Mouse (Mus musculus): Measurements from ENCODE around the gene Nkain1. TPM values are rescaled to one million over a fixed set of nuclear protein-coding genes. Genes with fewer than 3 reads are reported as not detected.

The Nkain1 gene
- polyA plus RNA-seq, 1 experiment: 13.1 TPM

DNA sequence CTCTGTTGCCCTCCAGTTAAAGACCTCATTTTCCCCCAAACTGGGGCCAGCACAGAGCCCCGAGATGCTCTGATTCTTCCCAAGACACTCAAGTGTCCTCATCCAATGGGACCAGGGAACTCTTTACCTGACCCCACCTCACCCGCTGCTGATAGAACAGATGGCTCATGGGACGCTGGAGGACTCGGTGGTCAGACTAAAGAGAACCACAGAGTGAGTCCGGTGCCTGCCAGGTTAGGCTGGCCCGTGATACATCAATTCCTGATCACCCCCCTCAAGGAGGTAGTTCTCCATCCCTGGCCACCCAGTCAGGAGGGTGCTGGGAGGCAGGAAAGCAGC is 992 bp downstream of the Nkain1 start:
- H3K27ac ChIP-seq (ENCODE audit: control insufficient read depth, insufficient read depth, low read depth, low read length): peak overlapping the region; percentile 72
- no peaks in the 10 kb centered on the region for H3K27me3 ChIP-seq (ENCODE audit: control insufficient read depth, insufficient read depth, low read length)
- H3K4me1 ChIP-seq (ENCODE audit: control insufficient read depth, insufficient read depth, low read length): peaks cover 14% of the 10 kb centered on the region
- H3K36me3 ChIP-seq (ENCODE audit: control insufficient read depth, insufficient read depth, low read length): no peaks in the 10 kb centered on the region
- H3K4me3 ChIP-seq (ENCODE audit: control insufficient read depth, low read depth, low read length): peak overlapping the region; percentile 93
- TF ChIP-seq CTCF (IDR thresholded peaks at IDR 0.05; ENCODE audit: control insufficient read depth, insufficient read depth, insufficient replicate concordance, low read depth, low read length): no peak
- no peak for TF ChIP-seq POLR2A (IDR thresholded peaks at IDR 0.05; ENCODE audit: control insufficient read depth, low read depth, low read length)

DNA sequence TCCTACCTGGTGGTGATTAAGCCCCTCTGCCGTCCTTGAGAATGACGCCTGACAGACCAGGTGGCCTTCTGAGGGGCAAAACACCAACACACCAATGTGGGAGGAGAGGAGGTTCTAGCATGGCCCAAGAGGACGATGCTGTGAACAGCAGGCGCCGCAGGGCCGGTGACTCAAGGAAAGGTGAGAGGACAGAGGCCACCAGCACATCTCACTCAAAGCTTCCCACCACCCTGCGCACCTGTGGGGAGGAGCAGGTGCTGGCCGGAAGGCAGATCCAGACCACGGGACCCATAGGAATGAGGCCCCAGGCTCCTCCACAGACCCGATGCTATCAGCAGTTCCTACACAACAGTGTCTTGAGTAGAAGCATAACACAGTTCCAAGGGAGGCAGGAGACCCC is 1.4 kb downstream of the Nkain1 start:
- Histone ChIP-seq H3K36me3 (ENCODE audit: control insufficient read depth, insufficient read depth, low read length) (no peaks in the 10 kb centered on the region), H3K27ac (ENCODE audit: control insufficient read depth, insufficient read depth, low read depth, low read length) (peak overlapping the region; percentile 27; the same call in 1 of the 2 replicates), H3K27me3 (ENCODE audit: control insufficient read depth, insufficient read depth, low read length) (no peaks in the 10 kb centered on the region), H3K4me3 (ENCODE audit: control insufficient read depth, low read depth, low read length) (peak overlapping the region; percentile 93), H3K4me1 (ENCODE audit: control insufficient read depth, insufficient read depth, low read length) (peaks cover 14% of the 10 kb centered on the region)
- TF ChIP-seq CTCF (IDR thresholded peaks at IDR 0.05; ENCODE audit: control insufficient read depth, insufficient read depth, insufficient replicate concordance, low read depth, low read length) (no peak), POLR2A (IDR thresholded peaks at IDR 0.05; ENCODE audit: control insufficient read depth, low read depth, low read length) (no peak)

DNA sequence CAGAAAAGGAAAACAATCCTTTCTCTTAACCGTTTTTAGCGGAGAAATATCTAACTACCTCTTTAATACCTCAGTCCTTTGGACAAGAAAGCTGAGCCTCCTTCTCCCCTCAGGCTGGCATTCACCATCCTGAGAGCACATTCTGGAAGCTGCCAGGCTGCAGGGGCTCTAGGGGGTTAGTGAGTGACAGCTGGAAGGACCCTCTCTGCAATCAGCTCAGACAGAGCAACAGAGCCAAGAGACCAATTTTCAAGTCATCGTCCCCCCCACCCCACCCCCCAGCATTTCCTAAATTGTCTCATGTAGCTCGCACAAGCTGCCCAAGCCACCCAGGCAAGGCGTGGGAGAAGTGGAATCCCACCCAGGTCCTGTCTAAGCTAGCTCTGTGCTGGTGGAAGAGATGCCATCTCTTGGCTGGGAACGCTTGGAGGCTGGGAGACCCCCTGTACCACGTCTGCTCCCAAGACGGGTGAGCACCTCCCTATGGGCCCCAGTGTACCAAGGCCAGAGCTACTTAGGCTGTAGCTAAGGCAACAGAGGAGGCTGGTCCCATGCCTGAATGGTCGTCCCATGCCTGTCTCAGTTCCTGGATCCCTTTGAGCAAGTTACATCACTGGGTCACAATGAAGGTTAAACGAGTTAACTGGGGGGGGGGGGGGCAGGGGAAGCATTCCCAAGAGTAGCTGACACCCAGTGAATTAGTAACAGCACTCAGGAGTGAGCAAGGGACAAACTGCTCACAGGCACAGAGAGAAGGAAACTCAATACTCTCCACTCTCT is 2.8 kb downstream of the Nkain1 start:
- no peaks in the 10 kb centered on the region for H3K27me3 ChIP-seq (ENCODE audit: control insufficient read depth, insufficient read depth, low read length)
- no peaks in the 10 kb centered on the region for H3K36me3 ChIP-seq (ENCODE audit: control insufficient read depth, insufficient read depth, low read length)
- no peak overlapping the region for H3K27ac ChIP-seq (ENCODE audit: control insufficient read depth, insufficient read depth, low read depth, low read length)
- TF ChIP-seq POLR2A (IDR thresholded peaks at IDR 0.05; ENCODE audit: control insufficient read depth, low read depth, low read length) (no peak), CTCF (IDR thresholded peaks at IDR 0.05; ENCODE audit: control insufficient read depth, insufficient read depth, insufficient replicate concordance, low read depth, low read length) (no peak)
- no peak overlapping the region for H3K4me3 ChIP-seq (ENCODE audit: control insufficient read depth, low read depth, low read length)
- peaks cover 14% of the 10 kb centered on the region for H3K4me1 ChIP-seq (ENCODE audit: control insufficient read depth, insufficient read depth, low read length)

DNA sequence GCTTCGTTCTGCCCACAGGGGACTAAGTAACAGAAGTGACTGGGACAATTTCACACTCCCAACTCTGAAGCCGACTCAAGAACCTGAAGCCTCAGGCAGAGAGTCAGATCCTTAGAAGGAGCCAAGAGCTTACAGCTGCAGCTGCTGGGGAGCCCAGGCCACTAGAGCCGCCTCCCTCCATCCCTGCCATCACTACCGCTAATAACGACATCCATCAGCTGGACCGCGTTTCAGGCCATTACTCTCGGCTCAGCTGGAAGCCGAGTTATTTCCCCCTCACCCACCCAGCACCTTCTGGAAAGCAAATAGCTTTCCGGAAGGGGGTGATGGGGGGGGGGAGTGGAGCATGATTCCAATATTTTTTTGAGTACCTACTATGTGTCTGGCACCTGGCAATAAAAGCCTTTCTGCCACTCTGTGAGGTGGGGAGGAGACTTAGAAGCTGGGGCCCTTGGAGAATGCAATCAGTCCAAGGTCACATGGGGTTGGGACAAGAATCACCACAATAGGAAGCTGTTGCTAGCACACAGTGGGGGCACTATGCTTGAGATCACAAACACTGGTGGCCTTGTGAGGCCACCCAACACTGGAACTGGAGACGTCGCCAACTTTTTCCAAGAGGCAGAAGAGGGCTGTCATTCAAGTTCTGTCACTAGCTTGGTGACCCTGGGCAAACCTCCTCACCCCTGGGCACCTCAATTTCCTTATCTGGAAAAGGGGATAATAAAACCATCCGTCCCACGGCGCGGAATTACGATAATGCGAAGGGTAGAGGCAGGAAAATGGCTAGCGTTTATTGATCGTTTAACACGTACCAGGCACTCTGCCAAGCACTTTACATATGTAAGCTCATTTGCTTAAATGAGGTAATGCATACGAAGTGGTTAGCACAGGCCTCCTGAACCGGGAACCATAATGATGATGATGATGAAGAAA is 5.7 kb downstream of the Nkain1 start:
- TF ChIP-seq CTCF (IDR thresholded peaks at IDR 0.05; ENCODE audit: control insufficient read depth, insufficient read depth, insufficient replicate concordance, low read depth, low read length) (no peak), POLR2A (IDR thresholded peaks at IDR 0.05; ENCODE audit: control insufficient read depth, low read depth, low read length) (no peak)
- H3K4me3 ChIP-seq (ENCODE audit: control insufficient read depth, low read depth, low read length): no peak overlapping the region
- H3K27me3 ChIP-seq (ENCODE audit: control insufficient read depth, insufficient read depth, low read length): no peaks in the 10 kb centered on the region
- H3K4me1 ChIP-seq (ENCODE audit: control insufficient read depth, insufficient read depth, low read length): peaks cover 9% of the 10 kb centered on the region
- no peak overlapping the region for H3K27ac ChIP-seq (ENCODE audit: control insufficient read depth, insufficient read depth, low read depth, low read length)
- no peaks in the 10 kb centered on the region for H3K36me3 ChIP-seq (ENCODE audit: control insufficient read depth, insufficient read depth, low read length)

DNA sequence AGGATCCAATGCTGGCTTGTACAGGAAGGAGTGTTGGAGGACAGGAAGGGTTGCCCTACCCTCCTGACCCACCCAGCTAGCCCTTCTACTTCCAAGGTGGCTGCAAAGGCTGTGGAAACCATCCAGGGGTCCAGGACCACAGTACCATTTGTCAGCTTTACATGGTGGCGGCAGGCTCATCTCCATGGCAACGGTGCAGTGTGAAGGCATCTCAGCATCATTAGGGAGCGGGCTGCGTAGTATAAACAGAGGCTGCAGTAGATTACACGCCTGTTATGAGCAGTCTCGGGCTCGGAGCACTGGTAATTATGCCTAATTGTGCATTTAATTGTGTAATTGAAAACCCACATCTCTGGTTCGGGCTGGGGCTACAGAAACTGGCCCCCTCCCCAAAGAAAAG is 10.2 kb downstream of the Nkain1 start:
- no peak overlapping the region for H3K27ac ChIP-seq (ENCODE audit: control insufficient read depth, insufficient read depth, low read depth, low read length)
- H3K27me3 ChIP-seq (ENCODE audit: control insufficient read depth, insufficient read depth, low read length): no peaks in the 10 kb centered on the region
- no peak for TF ChIP-seq CTCF (IDR thresholded peaks at IDR 0.05; ENCODE audit: control insufficient read depth, insufficient read depth, insufficient replicate concordance, low read depth, low read length)
- TF ChIP-seq POLR2A (IDR thresholded peaks at IDR 0.05; ENCODE audit: control insufficient read depth, low read depth, low read length): no peak
- no peaks in the 10 kb centered on the region for H3K36me3 ChIP-seq (ENCODE audit: control insufficient read depth, insufficient read depth, low read length)
- H3K4me1 ChIP-seq (ENCODE audit: control insufficient read depth, insufficient read depth, low read length): no peaks in the 10 kb centered on the region; the same call in 1 of the 2 replicates
- H3K4me3 ChIP-seq (ENCODE audit: control insufficient read depth, low read depth, low read length): no peak overlapping the region

DNA sequence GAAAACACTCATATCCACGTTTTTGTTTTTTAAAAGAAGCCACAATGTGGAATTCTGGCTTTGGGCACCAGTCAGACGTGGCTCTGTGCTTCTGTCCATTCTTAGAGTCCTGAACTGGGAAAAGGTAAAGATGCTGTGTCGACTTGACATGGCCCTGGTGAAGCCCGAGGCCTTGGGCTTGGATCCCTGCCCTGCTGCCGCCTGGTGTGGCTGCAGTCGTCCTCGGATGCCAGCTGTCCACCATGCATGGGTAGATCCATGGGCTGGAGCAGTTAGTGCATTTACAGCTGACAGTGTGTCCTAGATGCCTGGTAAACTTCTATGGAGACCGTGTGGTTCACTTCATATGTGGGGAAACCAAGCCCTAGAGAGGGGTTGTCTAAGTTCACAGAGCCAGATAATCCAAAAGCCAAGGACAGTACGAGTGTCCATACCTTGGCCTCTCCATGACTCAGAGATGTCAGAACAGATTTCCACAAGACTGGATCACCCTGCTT is 10.7 kb downstream of the Nkain1 start:
- no peaks in the 10 kb centered on the region; the same call in 1 of the 2 replicates for H3K4me1 ChIP-seq (ENCODE audit: control insufficient read depth, insufficient read depth, low read length)
- TF ChIP-seq POLR2A (IDR thresholded peaks at IDR 0.05; ENCODE audit: control insufficient read depth, low read depth, low read length) (no peak), CTCF (IDR thresholded peaks at IDR 0.05; ENCODE audit: control insufficient read depth, insufficient read depth, insufficient replicate concordance, low read depth, low read length) (no peak)
- no peak overlapping the region for H3K27ac ChIP-seq (ENCODE audit: control insufficient read depth, insufficient read depth, low read depth, low read length)
- no peaks in the 10 kb centered on the region for H3K36me3 ChIP-seq (ENCODE audit: control insufficient read depth, insufficient read depth, low read length)
- no peaks in the 10 kb centered on the region for H3K27me3 ChIP-seq (ENCODE audit: control insufficient read depth, insufficient read depth, low read length)
- no peak overlapping the region for H3K4me3 ChIP-seq (ENCODE audit: control insufficient read depth, low read depth, low read length)
